Mouse (Mus musculus) cortical plate, adult 2 months (tissue): ENCODE data around the gene Zp3. TPM values are rescaled to one million over a fixed set of nuclear protein-coding genes. Genes with fewer than 3 reads are reported as not detected.

ENCODE experiments used
- H3K27ac ChIP-seq: fragments of 200-500 bp; 2 replicates; pipeline ENCODE4 v1.5.1; 2012; ENCODE audit warnings: low read length, control low read depth, inconsistent platforms; ENCODE audit not compliant: insufficient read depth
- H3K4me1 ChIP-seq: fragments of 200-500 bp; 2 replicates; pipeline ENCODE4 v1.6.1; 2011; ENCODE audit warnings: low read length; ENCODE audit not compliant: control insufficient read depth, insufficient read depth
- H3K4me3 ChIP-seq: fragments of 200-500 bp; 2 replicates; pipeline ENCODE4 v1.5.1; 2011; ENCODE audit warnings: mild to moderate bottlenecking, low read length, control low read depth; ENCODE audit not compliant: insufficient read depth
- CTCF ChIP-seq: fragments of 200-500 bp; IDR thresholded peaks from 2 replicates; pipeline ENCODE4 v1.5.1; 2011; ENCODE audit warnings: mild to moderate bottlenecking, control low read depth, low read length; ENCODE audit not compliant: insufficient read depth; ENCODE audit errors: extremely low read depth
- POLR2A ChIP-seq: fragments of 200-500 bp; IDR thresholded peaks from 2 replicates; pipeline ENCODE4 v1.6.1; 2011; ENCODE audit warnings: mild to moderate bottlenecking, low read length, control low read depth; ENCODE audit not compliant: insufficient read depth; ENCODE audit errors: extremely low read depth
- polyA plus RNA-seq: library from polyadenylated mRNA; depleted of rRNA; stranded (reverse); fragments of >200 nt; gene quantifications from 2 replicates; pipeline ENCODE4 v1.2.3, GENCODE M21; 2012; rRNA removed

Zp3 gene
- polyA plus RNA-seq: 0.08 TPM in 1 of 2 replicates, not detected in the other

DNA sequence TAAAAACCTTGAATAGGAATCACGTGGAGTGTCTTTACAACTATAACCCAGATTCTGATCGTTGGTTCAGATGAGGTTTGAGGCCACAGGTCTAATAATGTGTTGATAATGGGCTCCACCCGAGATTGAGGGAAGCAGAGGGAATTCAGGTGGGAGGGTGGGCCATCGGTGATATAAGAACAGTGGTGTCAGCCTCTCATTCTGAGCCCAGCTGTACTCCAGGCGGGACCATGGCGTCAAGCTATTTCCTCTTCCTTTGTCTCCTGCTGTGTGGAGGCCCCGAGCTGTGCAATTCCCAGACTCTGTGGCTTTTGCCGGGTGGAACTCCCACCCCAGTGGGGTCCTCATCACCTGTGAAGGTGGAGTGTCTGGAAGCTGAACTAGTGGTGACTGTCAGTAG lies at the start of gene Zp3:
Gene Zp3 (plus strand): TSS at position 196 of the 400 bp plus-strand sequence.
- no peak within 1 kb of the TSS for H3K27ac ChIP-seq
- TF ChIP-seq CTCF: no peak
- TF ChIP-seq POLR2A: no peak
- no peaks in the 10 kb centered on the region for H3K4me1 ChIP-seq
- no peak within 1 kb of the TSS for H3K4me3 ChIP-seq

DNA sequence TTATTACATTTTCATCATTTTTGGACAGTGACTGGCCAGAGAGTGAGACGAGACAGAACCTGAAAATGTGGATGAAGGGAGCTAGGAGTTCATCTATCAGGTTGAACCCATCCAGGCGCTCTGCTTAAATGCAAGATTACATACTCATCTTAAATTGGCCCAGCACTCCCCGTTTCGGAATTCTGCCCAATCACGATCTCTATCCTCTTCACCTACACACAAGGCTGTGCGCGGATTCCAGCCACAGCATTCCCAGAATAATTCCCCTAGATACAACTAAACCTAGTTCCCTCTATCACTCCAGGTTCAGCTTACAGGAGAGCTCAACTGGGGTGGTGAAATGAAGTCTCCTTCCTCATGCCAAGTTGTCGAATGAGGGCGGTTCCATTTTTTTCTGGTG lies 48.4 kb upstream of the Zp3 start:
- Histone ChIP-seq H3K4me3 (peak overlapping the region; percentile 25), H3K27ac (no peak overlapping the region), H3K4me1 (peaks cover 8% of the 10 kb centered on the region)
- 0 out of 2 replicates have a peak, but pooled peaks have one; percentile 34 for TF ChIP-seq POLR2A
- TF ChIP-seq CTCF: no peak

DNA sequence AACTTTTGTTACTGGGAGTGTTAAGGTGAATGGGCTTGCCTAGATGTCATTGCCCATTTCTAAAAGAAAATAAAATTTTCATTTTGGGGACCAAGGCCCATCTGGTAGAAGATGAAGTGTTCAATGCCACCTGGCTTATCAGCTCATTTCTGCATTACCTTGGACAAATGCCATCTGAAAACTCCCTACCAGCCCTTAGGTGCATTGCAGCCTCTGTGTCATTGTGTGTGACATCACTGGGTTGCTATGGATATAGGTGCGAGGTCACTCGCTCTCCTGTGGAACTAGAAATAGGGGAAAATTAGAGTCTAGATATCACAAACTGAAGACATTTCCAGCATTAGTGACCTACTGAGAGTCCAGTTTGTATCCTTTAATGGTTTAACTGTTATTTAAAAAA lies 47.5 kb upstream of the Zp3 start:
- Histone ChIP-seq H3K27ac (no peak overlapping the region), H3K4me1 (peaks cover 2% of the 10 kb centered on the region), H3K4me3 (peak overlapping the region; percentile 96)
- no peak for TF ChIP-seq CTCF
- no peak for TF ChIP-seq POLR2A

DNA sequence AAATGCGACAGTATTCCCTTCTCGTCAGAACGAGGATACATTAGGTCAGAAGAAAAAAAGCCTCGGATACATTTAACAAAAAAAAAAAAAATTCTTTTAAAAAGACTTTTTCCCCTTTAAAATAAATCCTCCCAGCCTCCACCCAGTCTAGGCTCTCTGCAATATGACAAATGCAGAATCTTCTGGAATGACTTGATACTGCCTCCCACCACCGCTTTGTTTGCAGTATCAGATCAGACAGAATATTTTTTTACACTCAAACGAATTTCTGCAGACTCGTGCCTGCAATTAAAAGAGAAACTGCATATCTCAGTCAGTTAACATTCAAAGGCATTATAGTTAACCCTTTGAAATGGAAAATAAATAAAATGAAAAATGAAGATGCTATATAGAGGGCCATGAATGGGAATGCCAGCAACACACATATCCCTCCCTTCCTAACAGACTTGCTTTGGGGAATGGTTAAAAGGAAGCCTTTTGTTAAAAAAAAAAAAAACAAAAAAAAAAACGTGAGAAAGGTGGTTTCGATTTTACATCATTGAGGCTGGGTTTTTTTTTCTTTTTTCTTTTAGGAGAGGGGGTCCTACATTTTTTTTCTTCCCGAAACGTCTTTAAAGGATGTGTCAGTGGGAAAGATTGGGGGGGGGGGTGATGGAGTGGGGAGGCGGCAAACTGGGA lies 46.5 kb upstream of the Zp3 start:
- TF ChIP-seq POLR2A (no peak), CTCF (no peak)
- H3K27ac ChIP-seq: no peak overlapping the region
- H3K4me3 ChIP-seq: peak overlapping the region; percentile 96
- H3K4me1 ChIP-seq: peaks cover 2% of the 10 kb centered on the region

DNA sequence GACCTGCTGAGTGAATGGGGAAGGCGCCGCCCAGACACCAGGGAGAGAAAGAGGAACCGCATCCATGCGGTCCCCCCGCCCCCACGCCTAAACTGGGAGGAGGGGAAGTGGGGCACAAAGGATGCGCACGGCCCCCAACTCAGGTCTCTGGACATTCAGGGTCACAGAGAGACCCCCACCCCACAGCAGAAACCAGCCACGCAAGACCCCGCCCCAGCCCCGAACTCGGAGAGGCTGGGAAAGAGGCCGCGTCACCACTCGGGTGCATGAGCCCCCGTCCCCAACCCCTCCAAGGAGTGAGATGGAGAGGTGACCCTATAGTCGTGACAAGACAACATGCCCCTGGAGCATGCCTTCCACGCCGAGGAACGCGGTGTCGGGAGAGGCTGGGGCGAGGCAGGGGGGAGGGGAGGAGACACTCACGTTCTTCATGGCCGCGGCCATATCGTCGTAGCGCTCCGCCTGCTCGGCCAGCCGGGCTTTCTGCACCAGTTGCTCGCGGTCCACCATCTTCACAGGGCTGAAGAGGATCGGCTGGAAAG lies 45.9 kb upstream of the Zp3 start:
- Histone ChIP-seq H3K4me3 (peak overlapping the region; percentile 96), H3K27ac (peak overlapping the region; percentile 87), H3K4me1 (peaks cover 2% of the 10 kb centered on the region)
- TF ChIP-seq POLR2A (0 out of 2 replicates have a peak, but pooled peaks have one; percentile 12), CTCF (no peak)

DNA sequence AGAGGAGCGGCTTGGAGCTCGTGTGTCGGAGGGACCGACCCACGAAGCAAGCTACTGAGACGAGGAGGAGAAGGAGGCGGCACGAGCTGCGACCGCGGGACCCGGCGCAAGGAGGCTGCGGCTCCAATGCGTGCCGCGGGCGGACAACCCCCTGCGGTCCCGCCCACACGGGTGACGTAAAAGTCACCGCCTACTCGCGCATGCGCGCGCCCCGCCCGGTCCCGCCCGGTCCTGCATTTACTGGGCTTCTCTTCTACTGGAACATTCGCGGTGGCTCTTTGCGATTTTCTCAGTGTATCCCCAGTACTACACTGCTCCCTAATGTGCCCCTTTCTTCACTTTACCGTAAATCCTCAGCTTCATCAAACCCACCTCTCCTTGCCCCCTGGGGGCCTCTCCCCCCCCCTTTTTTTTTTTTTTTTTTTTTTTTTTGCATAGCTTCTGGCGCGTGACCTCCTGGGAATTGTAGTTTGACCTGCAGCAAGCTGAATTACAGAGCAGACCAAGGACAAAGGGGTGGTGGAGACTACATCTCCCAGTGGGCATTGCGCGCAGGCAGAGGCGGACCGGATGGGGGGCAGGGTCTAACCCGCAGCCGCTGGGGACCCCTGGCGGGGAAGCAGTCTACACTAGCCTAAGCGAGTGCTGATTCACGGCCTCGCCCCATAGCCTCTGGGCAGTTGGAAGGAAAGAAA lies 45.3 kb upstream of the Zp3 start, which contains the start of gene Ywhag:
Gene Ywhag (minus strand): TSS at position 136 of the 695 bp plus-strand sequence.
- peaks cover 2% of the 10 kb centered on the region for H3K4me1 ChIP-seq
- H3K4me3 ChIP-seq: peak within 1 kb of the TSS; percentile 96
- peak within 1 kb of the TSS; percentile 92 for H3K27ac ChIP-seq
- TF ChIP-seq POLR2A: peak; percentile 98
- peak; percentile 46 for TF ChIP-seq CTCF

DNA sequence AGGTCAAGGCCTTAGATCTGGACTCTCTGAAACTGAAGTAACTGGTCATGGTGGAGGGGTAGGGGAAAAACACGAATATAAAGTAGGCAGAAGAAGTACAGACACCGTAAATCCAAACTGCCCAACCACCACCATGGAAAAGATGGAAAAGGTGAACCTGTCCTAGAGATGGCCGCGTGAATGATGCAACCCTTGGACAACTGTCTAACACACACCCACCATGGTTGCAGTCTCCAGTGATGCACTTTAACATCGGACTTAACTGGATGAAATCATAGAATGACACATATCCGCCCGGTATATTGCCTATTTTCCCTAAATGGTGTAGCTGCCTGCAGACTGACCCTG lies 44.7 kb upstream of the Zp3 start:
- TF ChIP-seq POLR2A (no peak), CTCF (no peak)
- Histone ChIP-seq H3K4me1 (peaks cover 2% of the 10 kb centered on the region), H3K4me3 (peak overlapping the region; percentile 96), H3K27ac (peak overlapping the region; percentile 75)

DNA sequence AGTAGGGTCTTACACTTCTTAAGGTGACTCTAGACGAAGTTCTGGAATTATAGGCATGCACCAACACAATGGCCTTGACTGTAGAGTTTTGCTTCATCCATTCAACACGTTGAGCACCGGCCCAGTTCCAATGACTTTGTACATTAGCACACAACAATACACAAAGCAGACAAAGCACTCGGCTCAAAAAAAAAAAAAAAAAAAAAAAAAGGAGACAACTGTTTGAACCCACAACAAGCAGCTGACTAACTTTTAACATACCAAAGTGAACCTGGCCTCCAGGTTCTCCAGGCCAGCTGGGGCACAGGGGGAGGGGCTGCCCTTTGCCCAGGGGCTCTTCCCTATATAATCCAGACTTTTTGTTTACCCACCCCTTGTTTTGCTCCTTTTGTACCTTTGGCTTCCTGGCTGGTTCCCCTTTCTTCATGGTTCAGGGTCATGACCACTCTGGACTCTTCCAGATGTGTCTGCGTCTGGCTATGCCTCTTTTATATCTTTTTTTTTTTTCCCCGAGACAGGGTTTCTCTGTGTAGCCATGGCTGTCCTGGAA lies 44.2 kb upstream of the Zp3 start:
- TF ChIP-seq CTCF (no peak), POLR2A (no peak)
- H3K27ac ChIP-seq: peak overlapping the region; percentile 75; the same call in 1 of the 2 replicates
- H3K4me3 ChIP-seq: no peak overlapping the region; the same call in 1 of the 2 replicates
- peaks cover 2% of the 10 kb centered on the region for H3K4me1 ChIP-seq

DNA sequence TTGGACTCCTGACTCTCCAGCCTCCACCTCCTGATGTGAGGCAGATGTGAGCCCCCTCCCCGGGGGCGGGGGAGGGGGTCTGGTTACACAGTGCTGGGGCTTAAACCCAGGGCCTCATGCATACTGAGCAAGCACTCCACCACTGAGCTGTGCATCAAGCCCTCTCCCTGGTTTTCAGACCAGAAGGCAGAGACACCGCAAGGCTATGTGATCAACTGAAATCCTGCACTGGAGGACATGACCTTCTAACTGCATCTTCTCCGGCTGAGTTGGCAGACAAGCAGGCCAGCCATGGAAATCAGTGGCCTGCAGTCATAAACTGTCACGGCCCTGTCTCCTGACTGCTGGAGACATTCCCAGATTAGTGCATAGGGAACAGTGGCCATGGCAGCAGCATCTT lies 39.3 kb upstream of the Zp3 start:
- Histone ChIP-seq H3K27ac (no peak overlapping the region), H3K4me3 (no peak overlapping the region), H3K4me1 (no peaks in the 10 kb centered on the region)
- TF ChIP-seq POLR2A (no peak), CTCF (no peak)
